Mouse (Mus musculus): ENCODE measurements around the gene Amh.

DNA sequence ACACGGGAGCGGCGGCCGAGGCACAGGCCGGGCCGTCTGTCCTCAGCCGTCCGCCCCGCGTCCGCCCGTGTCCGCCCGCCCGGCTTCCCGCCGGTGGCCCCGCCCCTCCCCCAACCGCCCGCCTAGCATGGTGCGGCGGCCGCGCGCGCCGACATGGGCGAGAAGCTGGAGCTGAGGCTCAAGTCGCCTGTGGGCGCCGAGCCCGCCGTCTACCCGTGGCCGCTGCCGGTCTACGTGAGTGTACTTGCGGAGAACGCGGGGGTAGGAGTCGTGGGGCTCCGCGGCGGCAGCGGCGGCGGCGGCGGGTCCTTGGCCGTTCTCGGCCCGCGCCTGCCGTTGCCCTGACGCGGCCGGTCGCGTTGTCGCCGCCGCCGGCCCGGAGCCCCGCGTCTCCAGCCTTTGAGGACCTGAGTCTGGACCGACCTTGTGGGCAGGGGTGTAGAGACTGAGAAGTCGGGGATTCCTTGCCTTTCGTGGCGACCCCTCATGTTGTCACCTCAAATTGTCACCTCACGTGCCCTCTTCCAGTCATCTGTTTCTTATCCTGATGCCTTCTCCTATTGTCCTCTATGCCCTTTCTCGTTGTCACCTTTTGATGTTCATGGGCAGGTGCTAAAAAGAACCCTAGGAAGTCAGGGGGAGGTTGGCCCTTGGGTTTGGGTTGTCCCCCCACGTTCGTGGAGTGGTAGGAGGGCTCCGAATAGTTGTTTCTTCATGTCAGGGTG is 49.6 kb upstream of the Amh start:
- no peak for TF ChIP-seq CTCF (IDR thresholded peaks at IDR 0.05; ENCODE audit: low read depth)
- TF ChIP-seq EP300 (IDR thresholded peaks at IDR 0.05; ENCODE audit: low read depth): no peak
